Mouse (Mus musculus) thymus, adult 18-20 months (tissue): ENCODE measurements around the gene Akt2.
A peak's percentile ranks its signal among the peaks of the same experiment; 100 is the strongest.
"Not testable (repeated sequence)": the region's sequence is repeated elsewhere in the genome, so short reads cannot be mapped to it uniquely, and the experiment has no call there.

Experiments
- DNase-seq, 2 experiments: peaks; one replicate each; pipeline ENCODE4 v3.0.0; 2022; ENCODE audit warnings: mixed read lengths in 2 of 2

Gene Akt2

DNA sequence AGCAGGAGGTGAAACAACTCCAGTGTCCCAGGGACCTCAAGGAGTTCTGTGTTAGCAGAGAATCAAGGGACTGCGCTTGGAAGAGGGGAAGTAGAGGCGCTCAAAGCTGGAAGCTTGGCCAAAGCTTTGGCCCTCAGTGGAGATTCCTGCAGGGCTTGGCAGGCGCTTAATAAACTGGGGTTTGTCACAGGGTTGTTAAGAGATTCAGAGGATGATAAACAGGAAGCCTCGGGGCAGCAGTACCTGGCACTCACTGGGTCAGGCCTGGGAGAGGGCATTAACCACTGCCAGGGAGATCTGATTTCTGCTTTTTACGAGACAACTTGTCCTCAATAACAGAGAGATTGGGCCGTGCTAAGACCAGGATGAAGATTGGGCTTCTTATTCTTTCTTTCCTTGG is 29.7 kb downstream of the Akt2 start:
- DNase-seq, result no peak

DNA sequence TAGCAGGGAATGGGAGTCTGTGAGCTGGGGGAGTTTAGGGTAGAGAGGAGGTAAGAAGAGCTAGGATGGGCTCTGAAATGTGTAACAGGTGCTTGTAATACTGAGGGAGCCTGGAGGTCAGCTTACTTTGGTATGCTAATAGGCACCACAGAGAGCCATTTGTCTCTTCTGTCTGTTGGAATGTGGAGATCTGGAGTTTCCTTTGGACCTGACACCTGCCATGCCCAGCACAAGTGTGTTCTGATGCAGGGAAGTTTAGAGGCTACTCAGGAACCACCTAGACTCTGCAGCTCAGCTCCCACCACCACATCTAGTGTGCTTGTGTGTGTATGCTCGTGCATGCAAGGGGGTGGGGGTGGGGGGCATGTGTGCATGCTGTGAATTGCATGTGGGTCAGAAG is 30.9 kb downstream of the Akt2 start:
- DNase-seq, result no peak

DNA sequence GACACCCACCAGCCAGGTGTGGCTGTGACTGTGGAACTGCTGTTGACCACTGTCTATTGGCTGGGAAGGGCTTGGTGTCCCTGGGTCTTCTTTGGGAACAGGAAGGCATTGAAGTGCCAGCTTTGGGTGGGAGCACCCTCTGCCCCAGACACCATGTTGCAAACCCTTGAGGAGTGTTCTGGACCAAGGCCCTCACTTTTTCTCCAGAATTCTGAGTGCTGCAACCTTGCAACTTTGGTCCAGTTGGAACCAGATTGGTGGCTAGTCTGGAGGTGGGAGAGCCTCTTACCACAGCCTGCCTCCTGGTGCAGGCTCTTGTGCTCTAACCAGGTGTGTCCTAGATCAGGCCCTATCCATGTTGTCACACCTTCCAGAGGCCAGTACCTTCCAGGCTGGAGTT is 33.6 kb downstream of the Akt2 start:
- no peak for DNase-seq

DNA sequence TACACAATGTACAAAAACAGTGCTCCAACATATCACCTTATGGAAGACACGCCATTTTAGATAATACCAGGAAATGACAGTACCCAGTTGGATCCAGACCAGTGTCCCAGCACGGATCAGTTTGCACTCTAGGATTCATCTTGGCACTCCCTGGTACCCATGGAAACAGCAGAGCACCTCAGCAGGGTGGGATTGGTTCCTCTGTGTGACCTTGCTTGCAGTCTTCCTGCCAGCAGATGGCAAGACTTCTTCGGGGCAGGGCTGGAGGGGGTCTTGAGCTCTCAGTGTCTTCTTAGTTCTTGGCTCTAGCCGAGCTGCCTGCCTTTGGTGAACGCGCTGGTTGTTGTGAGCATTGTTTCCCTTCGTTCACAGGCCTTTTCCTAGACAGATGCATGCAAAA is 36.4 kb downstream of the Akt2 start:
- DNase-seq, result no peak

DNA sequence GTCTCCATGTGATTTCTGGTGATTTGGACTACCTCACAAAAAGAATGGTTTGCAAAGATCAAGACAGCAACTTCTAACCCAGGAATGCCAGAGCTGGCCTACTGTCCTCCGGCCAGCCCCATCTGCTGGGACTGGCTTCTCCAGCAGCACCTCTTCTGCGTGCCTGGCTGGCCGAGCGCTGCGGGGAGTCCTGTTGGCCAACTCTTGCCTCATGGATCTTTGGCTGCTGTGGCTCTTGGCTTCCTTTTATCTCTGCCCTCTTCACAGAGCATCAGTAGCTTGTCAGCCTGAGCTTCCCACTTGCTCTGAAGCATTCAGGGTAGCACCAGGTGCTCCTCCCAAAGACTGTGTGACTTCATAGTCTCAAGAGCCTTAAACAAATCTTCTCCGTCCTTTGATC is 36.8 kb downstream of the Akt2 start:
- no peak for DNase-seq

DNA sequence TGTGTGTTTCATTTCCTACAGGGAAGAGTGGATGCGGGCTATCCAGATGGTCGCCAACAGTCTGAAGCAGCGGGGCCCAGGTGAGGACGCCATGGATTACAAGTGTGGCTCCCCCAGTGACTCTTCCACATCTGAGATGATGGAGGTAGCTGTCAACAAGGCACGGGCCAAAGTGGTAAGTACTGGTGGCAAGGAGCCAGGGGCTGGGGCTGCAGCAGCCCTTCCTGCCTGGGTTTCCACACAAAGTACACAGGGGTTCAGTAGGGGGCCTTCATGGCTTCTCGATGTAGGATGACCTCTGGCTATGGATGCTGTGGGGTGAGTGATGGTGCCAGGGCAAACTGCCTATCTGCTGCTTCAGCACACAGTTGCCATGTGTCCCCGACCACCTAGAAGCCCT is 37.5 kb downstream of the Akt2 start:
- not testable (repeated sequence) for DNase-seq

DNA sequence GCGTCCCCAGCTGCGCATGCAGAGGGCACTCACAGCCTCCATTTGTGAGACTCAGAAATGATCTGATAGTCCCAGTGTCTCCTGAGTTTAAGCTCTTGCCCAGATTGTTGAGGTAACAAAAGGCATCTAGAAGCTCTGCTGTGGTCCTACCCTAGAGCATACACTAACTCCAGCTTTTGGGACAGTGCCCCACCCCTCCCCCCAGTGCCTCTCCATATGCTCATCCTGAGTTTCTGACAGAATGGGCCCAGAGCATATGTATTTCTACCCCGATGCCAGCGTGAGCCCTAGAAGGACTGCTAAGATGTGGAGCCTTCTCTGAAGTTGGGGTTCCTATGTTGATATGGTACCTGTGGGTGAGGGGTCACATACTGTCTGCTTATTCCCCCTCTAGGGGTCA is 40.1 kb downstream of the Akt2 start:
- DNase-seq, result no peak

DNA sequence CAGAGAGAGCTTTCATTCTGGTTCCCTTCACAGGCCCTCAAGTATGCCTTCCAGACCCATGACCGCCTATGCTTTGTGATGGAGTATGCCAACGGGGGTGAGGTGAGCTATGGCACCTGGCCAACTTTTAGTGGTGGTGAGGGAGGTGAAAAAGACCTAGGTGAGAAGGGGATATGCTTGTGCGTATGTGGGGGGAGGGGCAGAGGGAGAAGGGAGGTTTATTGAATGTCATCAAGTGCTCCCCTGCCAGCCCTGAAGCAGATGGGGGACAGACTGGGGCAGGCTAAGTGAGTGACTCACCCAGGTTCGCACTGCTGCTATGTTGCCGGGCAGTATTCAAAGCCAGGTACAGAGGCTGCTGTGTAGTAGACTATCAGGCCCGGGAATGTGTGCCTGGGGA is 41.8 kb downstream of the Akt2 start:
- no peak for DNase-seq

DNA sequence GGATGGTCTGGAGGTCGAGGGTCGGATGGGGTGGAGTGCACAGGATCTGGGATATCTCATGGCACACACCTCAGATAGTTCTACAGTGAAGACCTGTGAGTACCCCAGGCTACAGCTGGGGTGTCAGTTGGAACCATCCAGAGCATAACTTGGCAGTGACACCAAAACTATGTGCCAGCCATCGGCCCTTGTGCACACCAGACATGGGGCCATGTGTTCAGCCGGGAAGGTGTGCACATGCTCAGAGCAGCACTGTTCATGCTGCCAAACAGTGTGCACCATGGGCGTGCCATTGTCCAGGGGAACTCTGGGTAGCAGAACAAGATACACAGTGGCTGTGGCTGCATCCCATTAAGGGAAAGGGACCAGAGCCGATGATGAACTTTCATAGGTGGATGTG is 43.3 kb downstream of the Akt2 start:
- no peak for DNase-seq

DNA sequence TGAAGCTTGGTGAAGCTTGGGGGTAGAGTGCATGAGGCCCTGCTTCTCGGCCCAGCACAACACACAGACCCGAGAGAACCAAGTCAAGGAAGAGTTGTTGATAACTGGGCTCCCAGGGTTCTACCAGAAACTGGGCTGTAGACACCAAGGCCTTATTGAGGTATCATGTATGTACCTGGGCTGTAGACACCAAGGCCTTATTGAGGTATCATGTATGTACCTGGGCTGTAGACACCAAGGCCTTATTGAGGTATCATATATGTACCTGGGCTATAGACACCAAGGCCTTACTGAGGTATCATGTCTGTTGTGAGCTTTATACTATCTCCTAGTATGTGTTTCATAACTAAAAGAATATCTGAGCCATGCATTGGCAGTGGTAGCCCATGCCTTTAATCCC is 43.7 kb downstream of the Akt2 start:
- not testable (repeated sequence) for DNase-seq

DNA sequence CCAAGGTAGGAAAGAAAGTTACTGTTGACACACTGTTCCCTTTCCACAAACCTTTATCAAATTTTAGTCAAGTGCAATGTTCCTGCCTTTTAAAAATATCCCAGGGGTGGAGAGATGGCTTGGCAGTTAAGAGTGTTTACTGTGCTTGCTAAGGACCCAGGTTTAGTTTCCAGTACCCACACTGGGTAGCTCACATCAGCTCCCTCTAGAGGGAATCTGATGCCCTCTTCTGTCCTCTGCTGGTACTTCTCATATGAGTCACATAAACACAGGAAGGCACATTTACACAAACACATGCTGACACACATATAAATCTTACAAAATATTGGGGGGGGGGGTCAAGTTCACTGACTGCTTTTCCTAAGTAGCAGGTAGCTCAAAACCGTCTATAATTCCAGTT is 53.1 kb downstream of the Akt2 start:
- no peak for DNase-seq

DNA sequence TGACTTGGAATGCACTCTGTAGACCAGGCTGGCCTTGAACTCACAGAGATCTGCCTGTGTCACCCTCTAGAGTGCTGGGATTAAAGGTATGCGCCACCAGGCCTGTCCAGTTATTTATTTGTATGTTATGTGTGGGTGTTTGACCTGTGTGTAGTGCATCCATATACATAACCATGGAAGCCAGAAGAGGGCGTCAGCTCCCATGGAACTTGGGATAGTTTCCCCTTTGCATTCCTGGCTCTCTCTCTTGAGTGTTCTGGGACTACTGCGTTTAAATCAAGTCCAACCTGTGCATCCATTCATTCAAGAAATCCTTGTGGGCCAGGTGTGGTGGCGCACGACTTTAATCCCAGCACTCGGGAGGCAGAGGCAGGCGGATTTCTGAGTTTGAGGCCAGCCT is 55.2 kb downstream of the Akt2 start:
- no peak for DNase-seq

DNA sequence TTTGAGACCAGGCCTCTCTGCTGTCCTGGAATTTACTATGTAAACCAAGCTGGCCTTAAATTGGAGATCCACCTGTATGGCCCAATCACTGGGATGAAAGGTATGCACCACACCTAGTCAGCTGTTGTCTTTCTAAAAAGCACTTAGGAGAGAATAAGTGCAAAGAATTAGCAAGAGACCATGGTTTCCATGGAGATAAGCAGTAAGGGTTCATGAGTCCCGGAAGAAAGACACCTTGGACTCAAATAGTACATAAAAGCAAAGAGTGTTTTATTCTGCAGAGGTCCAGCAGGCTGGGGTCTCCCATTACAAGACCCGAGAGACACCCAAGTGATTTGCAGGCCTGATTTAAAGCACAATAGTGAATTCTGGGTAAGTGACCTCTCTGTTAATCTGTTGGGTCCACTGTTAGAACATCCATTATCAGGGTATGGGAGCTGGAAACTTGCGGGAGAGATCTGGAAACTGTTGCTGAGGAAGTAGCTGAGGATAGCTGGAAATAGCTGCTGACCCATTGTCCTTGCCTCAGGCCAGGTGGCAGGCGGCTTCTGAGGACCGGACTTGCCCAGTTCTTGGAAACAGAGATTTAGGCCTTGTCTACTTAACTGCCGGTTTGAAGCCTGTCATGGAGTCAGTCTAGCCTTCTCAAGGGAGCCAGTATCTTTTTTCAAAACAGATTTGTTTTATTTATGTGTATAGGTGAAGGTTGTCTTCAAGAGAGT is 56.1 kb downstream of the Akt2 start:
- no peak for DNase-seq

DNA sequence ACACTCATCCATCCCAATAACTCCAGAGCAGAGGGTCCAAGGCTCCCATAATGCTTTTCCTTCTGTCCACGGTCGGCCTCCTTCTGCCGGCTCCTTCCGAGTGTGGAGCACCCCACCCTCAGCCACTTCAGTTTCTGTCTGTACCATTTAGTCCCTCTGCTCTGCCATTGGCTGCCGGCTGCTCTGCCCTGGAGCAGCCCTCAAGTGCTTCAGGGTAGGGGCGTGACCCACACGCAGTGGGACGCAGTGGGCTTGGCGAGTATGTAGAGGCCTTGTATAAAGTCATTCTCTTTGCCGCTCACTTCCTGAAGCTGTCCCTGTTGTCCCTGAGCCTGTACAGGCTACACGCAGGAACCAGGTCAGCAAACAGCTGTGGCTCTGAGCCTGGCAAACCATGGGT is 58.4 kb downstream of the Akt2 start:
- no peak for DNase-seq

DNA sequence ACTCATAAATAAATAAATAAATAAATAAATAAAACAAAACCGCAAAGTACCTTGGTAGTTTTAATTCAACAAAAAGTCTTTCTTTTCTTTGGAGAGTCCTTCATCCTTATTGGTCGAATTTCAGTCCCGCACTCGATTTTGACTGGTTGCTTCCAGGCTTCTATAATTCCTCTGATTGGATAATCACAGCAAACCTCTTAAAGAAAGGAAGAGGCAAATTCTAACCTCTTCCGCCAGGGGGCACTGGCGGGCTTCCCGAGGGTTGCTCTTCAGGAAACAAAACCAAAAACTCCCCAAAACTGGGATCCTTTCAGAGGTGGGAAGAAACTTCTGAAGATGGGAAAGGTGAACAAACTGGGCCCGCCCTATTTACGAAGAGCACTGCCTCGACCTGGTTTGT is 59.6 kb downstream of the Akt2 start:
- DNase-seq, result peak in 1 of 2 experiments; percentile 21

DNA sequence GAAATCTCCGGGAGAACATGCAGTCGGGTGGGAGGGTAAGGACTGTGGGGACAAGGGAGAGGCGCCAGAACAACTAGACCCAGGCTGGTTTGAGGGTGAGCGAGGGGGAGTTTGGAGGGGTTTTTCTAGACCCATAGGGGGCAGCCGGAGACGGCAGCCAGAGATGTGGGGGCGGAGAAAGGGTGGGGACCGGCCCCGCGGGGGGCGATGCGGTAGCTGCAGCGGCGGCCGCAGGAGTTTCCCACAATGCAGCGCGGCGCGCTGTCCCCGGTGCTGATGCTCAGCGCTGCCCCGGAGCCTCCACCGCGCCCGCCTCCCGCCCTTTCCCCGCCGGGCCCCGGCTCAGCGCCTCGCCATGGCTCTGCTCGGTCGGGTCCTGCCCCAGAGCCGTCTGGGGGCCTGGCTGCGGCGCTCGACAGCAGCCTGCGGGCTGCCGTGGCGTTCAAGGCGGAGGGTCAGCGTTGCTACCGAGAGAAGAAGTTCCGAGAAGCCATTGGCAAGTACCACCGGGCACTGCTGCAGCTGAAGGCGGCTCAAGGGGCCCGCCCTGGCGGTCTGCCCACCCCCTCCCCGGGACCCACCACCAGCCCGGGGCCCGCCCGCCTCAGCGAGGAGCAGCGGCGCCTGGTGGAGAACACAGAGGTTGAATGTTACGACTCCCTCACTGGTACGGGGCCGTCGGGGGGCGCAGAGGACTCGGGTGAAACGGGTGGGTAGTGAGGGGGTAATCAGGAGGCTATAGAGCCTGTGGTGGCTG is 62.5 kb downstream of the Akt2 start, which contains the start of gene Ttc9b:
TSS of gene Ttc9b (plus strand) at position 235 of the 757 bp plus-strand sequence.
- peak; percentile 22 to 26 for DNase-seq

DNA sequence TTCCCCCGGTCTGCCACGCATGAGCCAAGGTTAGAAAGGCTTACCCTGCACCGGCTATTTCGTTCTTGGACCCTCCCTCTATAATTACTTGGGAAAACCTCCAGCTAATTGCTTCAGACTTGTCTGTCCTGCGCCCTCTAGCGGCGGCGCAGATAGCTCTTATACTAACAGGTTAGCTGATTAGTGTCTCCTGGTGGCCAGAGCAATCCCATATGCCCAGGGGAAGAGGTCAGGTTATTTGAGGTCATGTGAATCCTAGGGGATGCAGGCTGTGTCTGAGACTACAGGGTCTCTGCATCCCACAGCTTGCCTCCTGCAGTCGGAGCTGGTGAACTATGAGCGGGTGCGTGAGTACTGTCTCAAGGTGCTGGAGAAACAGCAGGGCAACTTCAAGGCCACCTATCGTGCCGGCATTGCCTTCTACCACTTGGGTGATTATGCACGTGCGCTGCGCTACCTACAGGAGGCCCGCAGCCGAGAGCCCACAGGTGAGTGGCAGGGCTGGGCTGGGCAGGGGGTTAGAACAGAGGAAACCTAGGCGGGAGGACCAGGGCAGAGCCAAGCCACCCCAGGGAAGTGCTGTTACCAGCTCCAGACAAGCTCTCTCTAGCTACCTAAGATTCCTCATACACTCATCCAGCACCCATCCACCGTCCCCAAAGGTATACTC is 63.4 kb downstream of the Akt2 start:
- no peak for DNase-seq

DNA sequence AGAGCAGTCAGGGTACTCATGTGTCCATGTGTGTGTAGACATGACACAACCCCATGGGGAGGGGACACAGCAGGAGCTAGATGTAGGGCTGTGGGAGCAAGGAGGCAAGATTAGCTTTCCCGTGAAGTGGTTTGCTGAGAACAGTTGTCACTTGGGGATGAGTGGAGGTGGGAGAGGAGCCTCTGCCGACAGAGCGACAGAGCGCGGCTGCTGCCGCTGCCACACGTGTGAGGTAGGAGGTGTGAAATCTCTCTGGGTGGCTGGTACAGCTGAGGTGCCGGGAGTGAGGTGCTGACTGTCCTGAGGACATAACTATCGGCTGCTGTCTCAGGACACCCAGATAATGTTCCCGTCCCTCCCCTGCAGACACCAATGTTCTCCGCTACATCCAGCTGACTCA is 64.2 kb downstream of the Akt2 start:
- no peak for DNase-seq

DNA sequence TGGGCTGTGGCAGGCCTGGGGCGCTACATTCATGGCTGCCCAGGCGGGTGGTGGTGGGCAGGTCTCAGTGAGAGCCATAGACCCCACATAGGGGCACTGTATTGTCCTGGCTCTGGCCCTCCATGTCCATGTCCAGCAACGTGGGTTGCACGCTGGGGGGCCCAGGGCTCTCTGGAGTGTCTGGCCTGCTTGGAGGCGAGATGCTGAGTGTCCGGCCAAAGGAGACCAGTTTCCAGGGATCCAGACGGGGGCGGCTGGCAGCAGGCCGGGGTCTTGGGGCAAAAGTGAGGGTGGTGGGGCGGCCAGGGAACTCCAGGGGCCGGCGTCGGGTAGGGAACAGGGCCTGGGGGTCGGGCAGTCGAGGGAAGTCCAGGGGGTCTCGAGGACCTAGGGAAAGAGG is 65.2 kb downstream of the Akt2 start:
- DNase-seq, result no peak

DNA sequence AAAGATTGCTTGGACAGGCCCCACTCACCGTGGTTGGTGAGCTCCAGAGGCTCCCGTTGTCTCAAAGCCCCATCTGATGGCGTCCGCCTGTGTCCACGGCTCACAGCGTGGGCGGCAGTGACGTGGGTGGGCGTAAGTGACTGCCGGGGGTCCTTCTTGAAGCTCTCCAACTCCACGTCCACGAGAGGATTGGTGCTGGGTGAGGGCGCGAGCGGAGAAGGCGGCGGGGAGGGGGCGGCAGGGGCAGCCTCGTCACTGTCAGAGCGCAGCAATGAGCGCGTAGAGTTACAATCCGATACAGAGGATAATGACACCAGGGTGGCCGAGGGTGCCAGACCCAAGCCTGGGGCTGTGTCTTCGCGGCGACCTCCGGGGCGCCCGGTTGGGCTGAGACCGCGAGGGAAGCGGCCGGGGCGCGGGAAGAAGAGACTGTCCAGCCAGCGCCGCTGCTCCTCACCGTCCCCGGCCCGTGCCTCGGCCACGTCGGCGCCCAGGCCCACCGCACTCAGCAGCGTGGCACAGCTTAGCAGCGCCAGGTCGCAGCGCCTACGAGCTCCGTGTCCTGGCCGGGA is 66.6 kb downstream of the Akt2 start:
- DNase-seq, result no peak

DNA sequence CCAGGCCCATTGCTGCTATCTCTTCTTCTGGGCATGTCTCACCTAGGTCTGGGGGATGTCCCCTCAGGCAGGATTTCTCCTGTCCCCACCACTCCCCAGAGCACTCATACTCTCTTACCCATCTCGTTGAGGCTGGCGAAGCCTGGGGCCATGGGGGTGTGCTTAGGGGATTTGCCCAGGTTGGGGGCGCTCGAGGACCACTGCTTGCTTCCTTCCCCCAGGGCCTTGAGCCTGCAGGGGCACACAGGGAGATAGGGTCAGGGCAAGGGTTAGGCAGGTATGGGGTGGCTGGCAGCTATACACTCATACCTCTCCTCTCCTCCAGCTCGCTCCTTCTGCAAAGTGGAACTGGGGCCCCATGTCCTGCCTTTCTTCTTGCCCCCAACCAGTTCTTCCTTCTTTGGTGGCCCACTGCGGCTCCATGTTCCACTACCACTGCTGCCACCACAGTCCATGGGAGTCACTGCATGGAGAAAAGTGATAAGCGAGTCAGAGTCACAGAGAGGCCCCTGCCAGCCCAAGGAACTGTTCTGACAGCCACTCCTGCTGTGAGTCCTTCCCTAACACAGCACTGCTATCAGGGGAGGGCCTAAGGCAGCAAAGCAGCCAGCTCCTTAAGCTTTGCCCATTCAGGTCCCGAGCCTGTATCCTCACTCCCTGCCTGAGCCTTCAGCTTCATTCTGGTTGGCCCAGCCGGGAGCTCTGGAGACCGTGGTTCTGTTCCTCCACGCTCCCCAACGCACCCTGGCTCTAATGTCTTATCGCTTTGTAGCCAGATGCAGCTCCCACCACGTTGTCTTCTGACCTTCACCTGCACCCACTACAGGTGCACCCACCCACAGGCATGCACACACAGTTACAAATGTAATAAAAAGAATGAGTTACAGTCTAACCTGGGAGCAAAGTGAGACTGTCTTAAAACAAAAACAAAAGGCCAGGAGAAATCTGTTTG is 67.6 kb downstream of the Akt2 start:
- no peak for DNase-seq

DNA sequence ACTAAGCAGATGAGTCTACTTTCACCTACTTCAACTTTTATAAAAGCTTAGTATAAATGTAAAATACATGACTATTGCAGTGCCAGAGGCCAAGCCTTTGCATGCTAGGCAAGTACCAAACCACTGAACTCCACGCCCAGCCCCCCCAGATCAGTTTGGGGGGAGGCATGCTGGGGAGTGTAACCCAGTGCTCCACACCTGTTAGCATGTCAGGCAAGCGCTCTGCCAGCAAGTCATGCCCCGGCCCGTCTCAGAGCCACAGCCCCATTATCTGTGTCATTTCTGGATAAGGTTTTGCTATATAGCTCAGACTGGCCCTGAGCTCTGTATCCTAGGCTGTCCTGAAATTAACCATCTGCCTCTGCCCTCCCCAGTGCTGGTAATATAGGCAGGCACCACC is 70.7 kb downstream of the Akt2 start:
- DNase-seq, result no peak
